In the genomic region with DNA sequence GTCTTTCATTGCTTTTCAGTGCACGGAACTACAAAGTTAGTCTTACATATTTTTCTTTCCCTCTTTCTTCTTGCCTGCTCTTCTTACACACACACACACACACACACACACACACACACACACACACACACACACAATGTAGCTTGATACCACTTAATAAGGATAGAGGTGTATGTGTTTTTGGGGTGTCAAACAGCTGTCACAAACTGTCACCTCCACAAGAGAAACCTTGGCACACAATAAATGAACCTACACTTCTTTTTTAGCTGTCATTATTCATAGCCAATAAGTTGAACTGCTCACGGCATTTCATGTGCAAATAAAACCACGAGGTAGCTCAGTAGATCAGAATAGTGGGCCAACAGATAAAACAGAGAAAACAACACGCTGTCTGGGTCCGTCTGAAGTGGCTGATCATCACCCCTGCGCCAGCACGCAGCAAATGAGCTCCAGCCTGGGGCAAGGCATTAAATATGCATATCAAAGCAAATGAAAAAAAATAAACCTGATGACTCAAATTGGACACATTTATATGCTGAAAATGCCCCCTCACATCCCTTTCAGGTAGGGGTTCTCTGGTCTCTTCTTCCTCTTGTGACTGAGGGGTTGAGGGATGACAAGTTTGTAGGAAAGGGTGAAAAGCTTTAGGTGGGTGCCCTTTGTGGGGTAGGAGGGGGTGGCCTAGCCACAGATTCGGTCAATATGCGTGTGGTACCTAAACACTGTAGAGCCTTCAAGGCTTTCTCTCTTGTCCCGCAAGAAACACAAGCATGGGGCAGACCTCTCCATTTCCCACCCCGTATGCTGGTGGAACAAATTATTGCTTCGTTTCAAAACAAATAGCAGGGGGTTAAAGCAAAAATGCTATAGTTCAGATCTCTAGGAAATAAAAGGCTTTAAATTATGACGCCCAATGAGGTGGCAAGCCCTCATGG, we compare ENCODE assay signal across 12 mouse cellular contexts. TPM values are rescaled to one million over a fixed set of nuclear protein-coding genes. Genes with fewer than 3 reads are reported as not detected.
DNase-seq lines count a peak whose midpoint lies in the region; ATAC-seq lines count a peak whose summit lies in the region.
"Had no signal": no experiment of that assay in that cellular context is flagged by ENCODE, and none has a peak within 500 bp of the region (broad histone marks: within the 10 kb centered on the region; RNA-seq: fewer than 3 reads in every experiment).

No protein-coding gene starts in this region.

- no peaks in the 10 kb centered on the region for H3K27me3 ChIP-seq in heart, embryonic 15.5 days
- no peaks in the 10 kb centered on the region for H3K27me3 ChIP-seq in embryonic facial prominence, embryonic 14.5 days (replicated peaks; ENCODE audit: control insufficient read depth, insufficient read depth, low read length)
- peaks cover 5% of the 10 kb centered on the region; the same call in 1 of the 2 replicates for H3K27me3 ChIP-seq in hindbrain, embryonic 14.5 days (ENCODE audit: control insufficient read depth, insufficient read depth, low read length)
- no peaks in the 10 kb centered on the region for H3K27me3 ChIP-seq in neural tube, embryonic 12.5 days (replicated peaks)

- 47% methylated on average over 13 of the region's 13 CpGs for WGBS in heart, embryonic 15.5 days
- WGBS in embryonic facial prominence, embryonic 14.5 days = 53% methylated on average over 13 of the region's 13 CpGs
- 29% methylated on average over 13 of the region's 13 CpGs for WGBS in hindbrain, embryonic 14.5 days
- 37% methylated on average over 13 of the region's 13 CpGs for WGBS in neural tube, embryonic 12.5 days

- H3K27ac ChIP-seq in heart, embryonic 15.5 days = no peak overlapping the region
- no peak overlapping the region for H3K27ac ChIP-seq in embryonic facial prominence, embryonic 14.5 days (replicated peaks; ENCODE audit: low read depth, low read length)
- peak overlapping the region; percentile 99 for H3K27ac ChIP-seq in hindbrain, embryonic 14.5 days
- H3K27ac ChIP-seq in neural tube, embryonic 12.5 days = no peak overlapping the region

- no peak for ATAC-seq in heart, embryonic 15.5 days (replicated peaks; ENCODE audit: insufficient number of reproducible peaks, insufficient read depth, low FRiP score, low read depth)
- no peak for ATAC-seq in embryonic facial prominence, embryonic 14.5 days (ENCODE audit: low read depth)
- no peak for ATAC-seq in hindbrain, embryonic 14.5 days (ENCODE audit: low FRiP score)
- 0 out of 2 replicates have a peak, but pooled peaks have one; percentile 11 for ATAC-seq in neural tube, embryonic 12.5 days (ENCODE audit: low FRiP score, low read depth)

- H3K4me1 ChIP-seq in heart, embryonic 15.5 days (replicated peaks) = peaks cover 59% of the 10 kb centered on the region
- peaks cover 23% of the 10 kb centered on the region; the same call in 1 of the 2 replicates for H3K4me1 ChIP-seq in embryonic facial prominence, embryonic 14.5 days (ENCODE audit: control insufficient read depth, insufficient read depth, low read length)
- peaks cover 32% of the 10 kb centered on the region for H3K4me1 ChIP-seq in hindbrain, embryonic 14.5 days (replicated peaks; ENCODE audit: control insufficient read depth, insufficient read depth, low read length)
- peaks cover 70% of the 10 kb centered on the region for H3K4me1 ChIP-seq in neural tube, embryonic 12.5 days

- H3K36me3 ChIP-seq in heart, embryonic 15.5 days = peaks cover 4% of the 10 kb centered on the region; the same call in 1 of the 2 replicates
- peaks cover 8% of the 10 kb centered on the region; the same call in 1 of the 2 replicates for H3K36me3 ChIP-seq in embryonic facial prominence, embryonic 14.5 days (ENCODE audit: control insufficient read depth, insufficient read depth, low read length)
- peaks cover 23% of the 10 kb centered on the region for H3K36me3 ChIP-seq in hindbrain, embryonic 14.5 days (replicated peaks; ENCODE audit: control insufficient read depth, insufficient read depth)
- H3K36me3 ChIP-seq in neural tube, embryonic 12.5 days = peaks cover 23% of the 10 kb centered on the region

- H3K9me3 ChIP-seq in heart, embryonic 15.5 days (replicated peaks) = no peaks in the 10 kb centered on the region
- H3K9me3 ChIP-seq in embryonic facial prominence, embryonic 14.5 days (ENCODE audit: control insufficient read depth, low read length) = no peaks in the 10 kb centered on the region
- no peaks in the 10 kb centered on the region for H3K9me3 ChIP-seq in hindbrain, embryonic 14.5 days (ENCODE audit: control insufficient read depth, low read length)
- H3K9me3 ChIP-seq in neural tube, embryonic 12.5 days = no peaks in the 10 kb centered on the region

- H3K4me3 ChIP-seq in heart, embryonic 15.5 days = peak overlapping the region; percentile 3
- H3K4me3 ChIP-seq in embryonic facial prominence, embryonic 14.5 days (ENCODE audit: low read depth, low read length) = peak overlapping the region; percentile 24
- H3K4me3 ChIP-seq in hindbrain, embryonic 14.5 days (replicated peaks; ENCODE audit: low read length) = peak overlapping the region; percentile 71
- H3K4me3 ChIP-seq in neural tube, embryonic 12.5 days = peak overlapping the region; percentile 11; the same call in 1 of the 2 replicates

- H3K9ac ChIP-seq in heart, embryonic 15.5 days = no peak overlapping the region; the same call in 1 of the 2 replicates
- peak overlapping the region; percentile 49 for H3K9ac ChIP-seq in embryonic facial prominence, embryonic 14.5 days (ENCODE audit: low read depth, low read length)
- peak overlapping the region; percentile 99 for H3K9ac ChIP-seq in hindbrain, embryonic 14.5 days
- H3K9ac ChIP-seq in neural tube, embryonic 12.5 days = peak overlapping the region; percentile 17; the same call in 1 of the 2 replicates

- peak overlapping the region; percentile 40 for H3K4me2 ChIP-seq in heart, embryonic 15.5 days
- H3K4me2 ChIP-seq in embryonic facial prominence, embryonic 14.5 days (ENCODE audit: low read depth, low read length) = peak overlapping the region; percentile 77
- H3K4me2 ChIP-seq in hindbrain, embryonic 14.5 days (replicated peaks) = peak overlapping the region; percentile 65
- peak overlapping the region; percentile 87 for H3K4me2 ChIP-seq in neural tube, embryonic 12.5 days (replicated peaks)

- no peak for DNase-seq in heart, adult 18-20 months
- no peak for DNase-seq in embryonic facial prominence, embryonic 14.5 days (ENCODE audit: low spot score)
- DNase-seq in hindbrain, embryonic 14.5 days (ENCODE audit: low spot score) = no peak
- DNase-seq in spleen, postnatal 4 days (ENCODE audit: low spot score in 2 of 2) = no peak
- DNase-seq in Muller cell, postnatal 12 days (ENCODE audit: inconsistent ontology term) = no peak
- no peak for DNase-seq in thymus, postnatal 10 days (ENCODE audit: low spot score in 2 of 2)
- DNase-seq: adrenal gland, adult 8-10 months; cerebellum, postnatal 25 days; gastrocnemius, postnatal 14 days had no signal

RNA-seq across cellular contexts. Expression of a gene that starts 9.7 kb away (rescaled TPM):
- 24.0 and 25.7 TPM in 2 replicates for polyA plus RNA-seq in heart, embryonic 15.5 days (2015; fragmentation: Nextera tagmentation; extraction: Ambion mirVana)
- total RNA-seq in heart, adult 18-20 months (2021) = 10 to 100 TPM; 19.1 to 24.3 TPM
- 30.4 and 40.4 TPM in 2 replicates for polyA plus RNA-seq in embryonic facial prominence, embryonic 14.5 days (2014; fragmentation: Nextera tagmentation; extraction: Ambion mirVana)
- 136 and 159 TPM in 2 replicates for polyA plus RNA-seq in hindbrain, embryonic 14.5 days (2014; fragmentation: Nextera tagmentation; extraction: Ambion mirVana)
- polyA plus RNA-seq in neural tube, embryonic 12.5 days (2016; fragmentation: Nextera tagmentation; extraction: Ambion mirVana) = 108 and 120 TPM in 2 replicates
- total RNA-seq: monocyte, adult 5-6 weeks had no signal

Comparison
In these comparisons a context has a peak if more than half of its experiments do, and no peak if none do; other contexts are left out.
1. H3K4me3 ChIP-seq: peak in every context shown above with its lines; median percentile 71 in hindbrain, embryonic 14.5 days; 24 in embryonic facial prominence, embryonic 14.5 days; 11 in neural tube, embryonic 12.5 days; 3 in heart, embryonic 15.5 days.